Mouse (Mus musculus): ENCODE results near the gene Zkscan14. TPM values are rescaled to one million over a fixed set of nuclear protein-coding genes. Genes with fewer than 3 reads are reported as not detected.
"Not testable (repeated sequence)": the region's sequence is repeated elsewhere in the genome, so short reads cannot be mapped to it uniquely, and the experiment has no call there.

Gene Zkscan14
- polyA plus RNA-seq, 1 experiment from 2014 or later: 8.5 TPM

GRCm38 (mm10) chr5:145212216-145212615 lies 10.5 kb upstream of the Zkscan14 start:
- Histone ChIP-seq H3K36me3 (replicated peaks; ENCODE audit: control insufficient read depth, insufficient read depth, low read depth, low read length) (no peaks in the 10 kb centered on the region; the same call in 1 of the 2 replicates), H3K4me1 (ENCODE audit: control insufficient read depth, insufficient read depth, low read length) (no peaks in the 10 kb centered on the region), H3K4me2 (ENCODE audit: low read depth, low read length) (no peak overlapping the region), H3K9ac (replicated peaks; ENCODE audit: low read length) (no peak overlapping the region), H3K9me3 (replicated peaks; ENCODE audit: control insufficient read depth, low read length) (no peaks in the 10 kb centered on the region), H3K27me3 (ENCODE audit: control insufficient read depth, insufficient read depth, low read length) (no peaks in the 10 kb centered on the region), H3K4me3 (ENCODE audit: low read depth, low read length) (no peak overlapping the region), H3K27ac (replicated peaks; ENCODE audit: low read depth, low read length) (no peak overlapping the region)
- DNase-seq (ENCODE audit: low spot score) (no peak), ATAC-seq (replicated peaks; ENCODE audit: insufficient number of reproducible peaks, low FRiP score, low TSS enrichment, low read depth) (no peak)
- WGBS: 91% methylated on average over 4 of the region's 4 CpGs

DNA sequence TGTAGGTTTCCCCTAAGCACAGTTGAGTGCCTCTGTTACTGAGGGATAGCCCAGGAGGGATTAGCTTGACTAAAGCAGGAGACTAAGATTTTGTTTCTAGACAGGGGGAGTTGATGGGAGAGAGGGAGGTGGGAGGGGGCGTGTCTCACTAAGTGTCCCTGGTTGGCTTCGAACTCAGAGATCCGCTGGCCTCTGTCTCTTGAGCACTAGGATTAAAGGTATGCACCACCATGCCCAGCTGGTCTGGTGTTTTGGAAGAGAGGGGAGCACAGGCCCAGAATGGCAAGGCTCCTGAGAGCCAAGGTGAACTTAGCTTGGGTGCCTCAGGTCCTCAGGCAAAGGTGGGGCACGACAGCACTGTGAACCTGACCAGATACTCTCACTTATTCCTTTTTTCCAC lies 9.7 kb upstream of the Zkscan14 start:
- Histone ChIP-seq H3K27ac (replicated peaks; ENCODE audit: low read depth, low read length) (no peak overlapping the region), H3K9me3 (replicated peaks; ENCODE audit: control insufficient read depth, low read length) (no peaks in the 10 kb centered on the region), H3K4me2 (ENCODE audit: low read depth, low read length) (no peak overlapping the region), H3K4me1 (ENCODE audit: control insufficient read depth, insufficient read depth, low read length) (no peaks in the 10 kb centered on the region), H3K4me3 (ENCODE audit: low read depth, low read length) (no peak overlapping the region), H3K9ac (replicated peaks; ENCODE audit: low read length) (no peak overlapping the region), H3K36me3 (replicated peaks; ENCODE audit: control insufficient read depth, insufficient read depth, low read depth, low read length) (no peaks in the 10 kb centered on the region; the same call in 1 of the 2 replicates), H3K27me3 (ENCODE audit: control insufficient read depth, insufficient read depth, low read length) (no peaks in the 10 kb centered on the region)
- DNase-seq (ENCODE audit: low spot score) (no peak), ATAC-seq (replicated peaks; ENCODE audit: insufficient number of reproducible peaks, low FRiP score, low TSS enrichment, low read depth) (no peak)
- WGBS: 89% methylated on average over 4 of the region's 4 CpGs

- H3K27ac ChIP-seq (replicated peaks; ENCODE audit: low read depth, low read length); H3K9me3 ChIP-seq (replicated peaks; ENCODE audit: control insufficient read depth, low read length); H3K27me3 ChIP-seq (ENCODE audit: control insufficient read depth, insufficient read depth, low read length); DNase-seq (ENCODE audit: low spot score); H3K36me3 ChIP-seq (replicated peaks; ENCODE audit: control insufficient read depth, insufficient read depth, low read depth, low read length); H3K4me2 ChIP-seq (ENCODE audit: low read depth, low read length); H3K4me1 ChIP-seq (ENCODE audit: control insufficient read depth, insufficient read depth, low read length); ATAC-seq (replicated peaks; ENCODE audit: insufficient number of reproducible peaks, low FRiP score, low TSS enrichment, low read depth); H3K9ac ChIP-seq (replicated peaks; ENCODE audit: low read length); H3K4me3 ChIP-seq (ENCODE audit: low read depth, low read length): not testable (repeated sequence)
- WGBS: 41% methylated on average over 11 of the region's 11 CpGs
These were observed 6.7 kb upstream of the Zkscan14 start for GRCm38 (mm10) chr5:145208391-145208790.

GRCm38 (mm10) chr5:145207954-145208353 lies 6.3 kb upstream of the Zkscan14 start:
- no peaks in the 10 kb centered on the region; the same call in 1 of the 2 replicates for H3K36me3 ChIP-seq (replicated peaks; ENCODE audit: control insufficient read depth, insufficient read depth, low read depth, low read length)
- ATAC-seq (replicated peaks; ENCODE audit: insufficient number of reproducible peaks, low FRiP score, low TSS enrichment, low read depth) (no peak), DNase-seq (ENCODE audit: low spot score) (no peak)
- H3K9ac ChIP-seq (replicated peaks; ENCODE audit: low read length): no peak overlapping the region
- H3K27me3 ChIP-seq (ENCODE audit: control insufficient read depth, insufficient read depth, low read length): no peaks in the 10 kb centered on the region
- WGBS: 77% methylated on average over 5 of the region's 6 CpGs
- H3K9me3 ChIP-seq (replicated peaks; ENCODE audit: control insufficient read depth, low read length): no peaks in the 10 kb centered on the region
- H3K27ac ChIP-seq (replicated peaks; ENCODE audit: low read depth, low read length): no peak overlapping the region
- H3K4me3 ChIP-seq (ENCODE audit: low read depth, low read length): no peak overlapping the region
- no peak overlapping the region for H3K4me2 ChIP-seq (ENCODE audit: low read depth, low read length)
- peaks cover 3% of the 10 kb centered on the region; the same call in 1 of the 2 replicates for H3K4me1 ChIP-seq (ENCODE audit: control insufficient read depth, insufficient read depth, low read length)

- Histone ChIP-seq H3K9me3 (replicated peaks; ENCODE audit: control insufficient read depth, low read length) (no peaks in the 10 kb centered on the region), H3K27me3 (ENCODE audit: control insufficient read depth, insufficient read depth, low read length) (no peaks in the 10 kb centered on the region), H3K27ac (replicated peaks; ENCODE audit: low read depth, low read length) (no peak overlapping the region), H3K36me3 (replicated peaks; ENCODE audit: control insufficient read depth, insufficient read depth, low read depth, low read length) (no peaks in the 10 kb centered on the region; the same call in 1 of the 2 replicates), H3K4me3 (ENCODE audit: low read depth, low read length) (no peak overlapping the region), H3K4me1 (ENCODE audit: control insufficient read depth, insufficient read depth, low read length) (peaks cover 3% of the 10 kb centered on the region; the same call in 1 of the 2 replicates), H3K9ac (replicated peaks; ENCODE audit: low read length) (no peak overlapping the region), H3K4me2 (ENCODE audit: low read depth, low read length) (no peak overlapping the region)
- no peak for DNase-seq (ENCODE audit: low spot score)
- no peak for ATAC-seq (replicated peaks; ENCODE audit: insufficient number of reproducible peaks, low FRiP score, low TSS enrichment, low read depth)
- 97% methylated on average over 6 of the region's 6 CpGs for WGBS
These were observed 5.7 kb upstream of the Zkscan14 start for GRCm38 (mm10) chr5:145207385-145207784.

DNA sequence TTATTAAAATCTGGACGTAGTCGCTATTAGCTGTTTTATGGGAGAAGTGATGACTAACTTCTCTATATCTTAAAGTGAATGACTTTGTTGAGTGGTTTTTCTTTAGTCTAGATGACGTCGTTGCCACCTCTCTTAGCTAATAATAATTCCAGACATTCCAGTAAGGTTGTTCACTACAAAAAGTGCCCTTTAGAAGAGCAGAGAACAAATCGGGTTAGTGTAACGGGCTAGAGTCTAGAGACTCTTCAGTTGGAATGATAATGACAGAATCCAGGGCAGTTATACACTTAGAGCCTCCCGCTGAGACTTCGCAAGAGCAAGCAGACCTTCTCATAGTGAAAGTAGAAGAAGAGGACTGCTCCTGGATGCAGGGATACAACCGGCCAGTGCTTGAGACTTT lies 3.4 kb upstream of the Zkscan14 start:
- ATAC-seq (replicated peaks; ENCODE audit: insufficient number of reproducible peaks, low FRiP score, low TSS enrichment, low read depth) (no peak), DNase-seq (ENCODE audit: low spot score) (no peak)
- 21% methylated on average over 9 of the region's 9 CpGs for WGBS
- no peak overlapping the region for H3K27ac ChIP-seq (replicated peaks; ENCODE audit: low read depth, low read length)
- no peaks in the 10 kb centered on the region for H3K27me3 ChIP-seq (ENCODE audit: control insufficient read depth, insufficient read depth, low read length)
- peak overlapping the region; percentile 32 for H3K9ac ChIP-seq (replicated peaks; ENCODE audit: low read length)
- peaks cover 3% of the 10 kb centered on the region; the same call in 1 of the 2 replicates for H3K4me1 ChIP-seq (ENCODE audit: control insufficient read depth, insufficient read depth, low read length)
- peak overlapping the region; percentile 44 for H3K4me2 ChIP-seq (ENCODE audit: low read depth, low read length)
- no peaks in the 10 kb centered on the region for H3K9me3 ChIP-seq (replicated peaks; ENCODE audit: control insufficient read depth, low read length)
- peak overlapping the region; percentile 64 for H3K4me3 ChIP-seq (ENCODE audit: low read depth, low read length)
- H3K36me3 ChIP-seq (replicated peaks; ENCODE audit: control insufficient read depth, insufficient read depth, low read depth, low read length): no peaks in the 10 kb centered on the region

DNA sequence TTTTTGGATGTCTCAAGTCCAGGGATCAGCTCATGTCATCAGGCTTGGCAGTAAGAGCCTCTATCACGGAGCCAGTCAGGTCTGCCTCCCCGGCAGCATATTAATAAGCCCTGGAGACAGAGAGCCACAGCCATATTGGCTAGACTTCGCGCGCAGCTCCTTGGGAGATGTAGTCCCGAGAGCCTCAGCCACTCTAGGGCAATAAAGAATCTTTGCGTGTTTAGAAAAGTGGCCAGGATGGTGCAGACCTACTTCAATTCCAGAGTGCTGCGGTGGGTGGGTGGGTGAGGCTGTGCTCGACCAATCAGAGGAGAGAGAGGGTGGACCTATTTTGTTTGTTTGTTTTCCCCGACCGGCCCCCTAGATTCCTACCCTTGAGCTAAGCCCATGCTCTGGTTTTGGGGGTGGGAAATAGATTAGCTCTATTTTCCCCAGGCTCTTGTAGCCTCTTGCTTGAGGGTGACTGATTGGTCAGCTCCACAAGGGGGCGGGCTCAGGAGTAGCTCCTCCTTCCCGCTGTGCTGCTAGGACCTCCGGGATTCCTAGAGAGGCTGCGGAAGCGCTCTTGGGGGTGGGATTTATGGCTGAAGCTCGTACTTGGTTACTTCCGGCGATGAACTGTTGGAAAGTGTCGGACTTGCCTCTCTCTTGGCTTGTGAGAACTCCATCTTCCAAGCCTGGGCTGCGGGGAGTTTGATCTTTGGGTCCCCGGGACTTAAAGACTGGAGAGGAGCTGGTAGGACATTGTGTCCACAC lies 2.4 kb upstream of the Zkscan14 start, which contains the start of gene Zkscan5:
TSS of gene Zkscan5 (plus strand) at position 627 of the 756 bp plus-strand sequence.
- Histone ChIP-seq H3K9ac (replicated peaks; ENCODE audit: low read length) (peak within 1 kb of the TSS; percentile 67), H3K4me1 (ENCODE audit: control insufficient read depth, insufficient read depth, low read length) (peaks cover 3% of the 10 kb centered on the region; the same call in 1 of the 2 replicates), H3K36me3 (replicated peaks; ENCODE audit: control insufficient read depth, insufficient read depth, low read depth, low read length) (no peaks in the 10 kb centered on the region), H3K4me2 (ENCODE audit: low read depth, low read length) (peak within 1 kb of the TSS; percentile 44), H3K4me3 (ENCODE audit: low read depth, low read length) (peak within 1 kb of the TSS; percentile 64), H3K9me3 (replicated peaks; ENCODE audit: control insufficient read depth, low read length) (no peaks in the 10 kb centered on the region), H3K27me3 (ENCODE audit: control insufficient read depth, insufficient read depth, low read length) (no peaks in the 10 kb centered on the region), H3K27ac (replicated peaks; ENCODE audit: low read depth, low read length) (peak within 1 kb of the TSS; percentile 23)
- ATAC-seq (replicated peaks; ENCODE audit: insufficient number of reproducible peaks, low FRiP score, low TSS enrichment, low read depth): peak; percentile 97
- peak; percentile 98 for DNase-seq (ENCODE audit: low spot score)
- under 1% methylated on average over 22 of the region's 22 CpGs for WGBS

GRCm38 (mm10) chr5:145202446-145202845 lies 778 bp upstream of the Zkscan14 start:
- H3K27me3 ChIP-seq (ENCODE audit: control insufficient read depth, insufficient read depth, low read length): no peaks in the 10 kb centered on the region
- H3K9me3 ChIP-seq (replicated peaks; ENCODE audit: control insufficient read depth, low read length): no peaks in the 10 kb centered on the region
- 56% methylated on average over 3 of the region's 3 CpGs for WGBS
- H3K27ac ChIP-seq (replicated peaks; ENCODE audit: low read depth, low read length): no peak overlapping the region
- ATAC-seq (replicated peaks; ENCODE audit: insufficient number of reproducible peaks, low FRiP score, low TSS enrichment, low read depth) (no peak), DNase-seq (ENCODE audit: low spot score) (no peak)
- no peaks in the 10 kb centered on the region for H3K36me3 ChIP-seq (replicated peaks; ENCODE audit: control insufficient read depth, insufficient read depth, low read depth, low read length)
- H3K4me3 ChIP-seq (ENCODE audit: low read depth, low read length): no peak overlapping the region
- peaks cover 3% of the 10 kb centered on the region; the same call in 1 of the 2 replicates for H3K4me1 ChIP-seq (ENCODE audit: control insufficient read depth, insufficient read depth, low read length)
- no peak overlapping the region for H3K4me2 ChIP-seq (ENCODE audit: low read depth, low read length)
- H3K9ac ChIP-seq (replicated peaks; ENCODE audit: low read length): no peak overlapping the region
